In genomic region chr5:128499033-128499432, GRCm38 (mm10) we compare ENCODE assay signal across 9 mouse cellular contexts.
DNase-seq lines count a peak whose midpoint lies in the region; ATAC-seq and TF ChIP-seq lines count a peak whose summit lies in the region.
"Had no signal": no experiment of that assay in that cellular context is flagged by ENCODE, and none has a peak within 500 bp of the region (broad histone marks: within the 10 kb centered on the region; RNA-seq: fewer than 3 reads in every experiment).

No protein-coding gene starts in this region.

- TF ChIP-seq CTCF in intestine, postnatal 0 days (IDR thresholded peaks at IDR 0.05; ENCODE audit: low read depth) = peak; percentile 35
- TF ChIP-seq CTCF in layer of hippocampus, adult 2 months (conservative IDR thresholded peaks at IDR 0.05) = peak; percentile 72

- no peak overlapping the region for H3K4me2 ChIP-seq in intestine, postnatal 0 days (replicated peaks; ENCODE audit: low read depth)
- H3K4me2 ChIP-seq in intestine, embryonic 15.5 days (replicated peaks) = no peak overlapping the region
- H3K4me2 ChIP-seq: midbrain, embryonic 12.5 days had no signal

- no peak overlapping the region for H3K27ac ChIP-seq in intestine, postnatal 0 days (ENCODE audit: low read depth, low read length)
- no peak overlapping the region for H3K27ac ChIP-seq in intestine, embryonic 15.5 days
- no peak overlapping the region for H3K27ac ChIP-seq in layer of hippocampus, adult 2 months
- H3K27ac ChIP-seq: midbrain, embryonic 12.5 days had no signal

- ATAC-seq in intestine, postnatal 0 days = no peak
- no peak for ATAC-seq in intestine, embryonic 15.5 days

- WGBS in intestine, postnatal 0 days = 49% methylated on average over 5 of the region's 5 CpGs
- 54% methylated on average over 5 of the region's 5 CpGs for WGBS in intestine, embryonic 15.5 days

- no peaks in the 10 kb centered on the region for H3K27me3 ChIP-seq in intestine, postnatal 0 days (replicated peaks; ENCODE audit: control insufficient read depth, insufficient read depth, low read length)
- no peaks in the 10 kb centered on the region for H3K27me3 ChIP-seq in intestine, embryonic 15.5 days (replicated peaks)

- H3K4me3 ChIP-seq in intestine, postnatal 0 days (ENCODE audit: low read depth, low read length) = no peak overlapping the region
- H3K4me3 ChIP-seq in intestine, embryonic 15.5 days (replicated peaks) = no peak overlapping the region
- no peak overlapping the region for H3K4me3 ChIP-seq in layer of hippocampus, adult 2 months
- H3K4me3 ChIP-seq: midbrain, embryonic 12.5 days had no signal

- H3K4me1 ChIP-seq in intestine, postnatal 0 days (replicated peaks; ENCODE audit: control insufficient read depth, insufficient read depth, low read length) = no peaks in the 10 kb centered on the region
- no peaks in the 10 kb centered on the region for H3K4me1 ChIP-seq in intestine, embryonic 15.5 days (replicated peaks)
- H3K4me1 ChIP-seq: midbrain, embryonic 12.5 days had no signal

- no peaks in the 10 kb centered on the region for H3K36me3 ChIP-seq in intestine, postnatal 0 days (ENCODE audit: control insufficient read depth, insufficient read depth)
- no peaks in the 10 kb centered on the region for H3K36me3 ChIP-seq in intestine, embryonic 15.5 days
- H3K36me3 ChIP-seq: midbrain, embryonic 12.5 days had no signal

- no peaks in the 10 kb centered on the region for H3K9me3 ChIP-seq in intestine, postnatal 0 days (ENCODE audit: control insufficient read depth)
- no peaks in the 10 kb centered on the region for H3K9me3 ChIP-seq in intestine, embryonic 15.5 days
- H3K9me3 ChIP-seq: midbrain, embryonic 12.5 days had no signal

- H3K9ac ChIP-seq in intestine, postnatal 0 days (ENCODE audit: low read depth, low read length) = no peak overlapping the region
- H3K9ac ChIP-seq in intestine, embryonic 15.5 days = no peak overlapping the region
- H3K9ac ChIP-seq: midbrain, embryonic 12.5 days had no signal

- peak; percentile 85 for DNase-seq in ES-CJ7 (ENCODE audit: low read depth, low spot score)
- peak; percentile 3 for DNase-seq in c-Kit-positive CD71-positive TER-119-positive erythroid progenitor cells, embryonic 14.5 days (ENCODE audit: low spot score)
- DNase-seq in layer of hippocampus, adult 2 months (ENCODE audit: low spot score in 2 of 2) = peak in 1 of 2 experiments; percentile 74
- peak; percentile 75 for DNase-seq in right cerebral cortex, postnatal 14 days
- DNase-seq in thymus, adult 18-20 months = no peak
- DNase-seq in gastrocnemius, postnatal 4 days (ENCODE audit: low spot score in 2 of 2) = no peak

Comparison
In these comparisons a context has a peak if more than half of its experiments do, and no peak if none do; other contexts are left out.
1. DNase-seq: peak in ES-CJ7 (single experiment), c-Kit-positive CD71-positive TER-119-positive erythroid progenitor cells, embryonic 14.5 days (single experiment) and right cerebral cortex, postnatal 14 days (single experiment); none in thymus, adult 18-20 months (0 of 2) and gastrocnemius, postnatal 4 days (0 of 2).